Mouse (Mus musculus): ENCODE results near the gene Lrrfip1. TPM values are rescaled to one million over a fixed set of nuclear protein-coding genes. Genes with fewer than 3 reads are reported as not detected.

Lrrfip1 gene
- polyA plus RNA-seq, 1 experiment from 2014 or later = 26.2 TPM

DNA sequence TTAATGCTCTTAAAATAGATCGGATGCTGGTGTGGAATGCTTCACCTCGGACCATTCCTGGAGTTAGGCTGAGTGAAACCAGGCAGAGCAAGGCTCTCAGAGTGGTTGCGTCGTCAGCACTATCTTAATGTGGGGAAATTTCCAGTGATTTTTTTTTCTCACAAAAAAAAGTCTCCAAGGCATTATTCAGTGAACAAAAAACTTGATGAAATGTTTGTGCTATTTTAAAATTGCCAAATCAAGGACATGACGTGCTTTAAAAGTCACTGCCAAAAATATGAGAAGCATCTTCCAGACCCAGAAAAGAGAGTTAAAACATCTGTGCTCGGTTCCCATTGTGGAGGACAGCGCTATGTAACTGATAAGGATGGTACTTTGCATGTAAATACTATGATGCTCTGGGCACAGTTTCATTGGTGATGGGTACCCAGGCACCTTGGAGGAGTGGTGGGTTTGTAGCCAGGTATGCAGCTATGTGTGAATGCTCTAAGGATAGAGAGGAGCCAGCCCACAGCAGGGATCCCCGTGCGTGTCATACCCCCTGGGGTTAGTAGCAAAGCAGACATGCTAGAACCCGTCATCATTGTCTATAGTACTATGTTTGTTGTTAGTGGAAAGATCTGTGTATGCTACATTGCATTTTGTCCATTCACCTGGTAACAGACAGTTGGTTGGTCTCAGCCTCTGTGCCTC, 17.8 kb upstream of the Lrrfip1 start:
- no peak overlapping the region for H3K27ac ChIP-seq (replicated peaks; ENCODE audit: low read depth, low read length)

DNA sequence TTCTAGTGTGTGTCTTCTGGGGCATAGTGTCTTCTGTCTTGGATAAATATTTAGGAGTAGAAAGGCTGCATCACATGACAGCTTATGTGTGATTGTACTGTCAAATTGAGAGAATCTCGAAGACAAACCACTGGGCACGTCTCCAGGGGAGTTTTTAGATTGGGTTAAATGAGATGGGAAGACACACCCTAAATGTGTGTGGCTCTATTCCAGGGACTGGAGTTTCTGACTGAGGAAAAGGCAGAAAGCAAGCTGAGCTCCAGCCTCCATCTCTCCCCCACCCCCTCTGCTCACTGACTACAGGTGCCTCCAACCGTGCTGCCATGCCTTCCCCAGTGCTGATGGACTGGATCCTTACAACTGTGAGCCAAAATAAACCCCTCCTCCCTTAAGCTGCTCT, 17.2 kb upstream of the Lrrfip1 start:
- no peak for ATAC-seq (ENCODE audit: insufficient number of reproducible peaks, low FRiP score, low TSS enrichment, low read depth)
- H3K27ac ChIP-seq (replicated peaks; ENCODE audit: low read depth, low read length) = no peak overlapping the region
- 79% methylated on average over 3 of the region's 3 CpGs for WGBS
- DNase-seq (ENCODE audit: low spot score) = no peak
- no peaks in the 10 kb centered on the region for H3K36me3 ChIP-seq (ENCODE audit: control insufficient read depth, insufficient read depth, low read length)
- H3K4me3 ChIP-seq (ENCODE audit: low read depth, low read length) = no peak overlapping the region
- no peaks in the 10 kb centered on the region for H3K4me1 ChIP-seq (ENCODE audit: control insufficient read depth, insufficient read depth, low read length)
- H3K9ac ChIP-seq (ENCODE audit: low read length) = no peak overlapping the region
- H3K9me3 ChIP-seq (ENCODE audit: control insufficient read depth, low read length) = no peaks in the 10 kb centered on the region
- H3K4me2 ChIP-seq (ENCODE audit: low read depth, severe bottlenecking) = no peak overlapping the region
- H3K27me3 ChIP-seq (ENCODE audit: control insufficient read depth, insufficient read depth, low read length) = no peaks in the 10 kb centered on the region

More for the DNA sequence above, 17.8 kb upstream of the Lrrfip1 start:
- H3K27me3 ChIP-seq (ENCODE audit: control insufficient read depth, insufficient read depth, low read length) = no peaks in the 10 kb centered on the region
- DNase-seq (ENCODE audit: low spot score) (no peak), ATAC-seq (ENCODE audit: insufficient number of reproducible peaks, low FRiP score, low TSS enrichment, low read depth) (no peak)
- H3K4me2 ChIP-seq (ENCODE audit: low read depth, severe bottlenecking) = no peak overlapping the region
- H3K4me1 ChIP-seq (ENCODE audit: control insufficient read depth, insufficient read depth, low read length) = no peaks in the 10 kb centered on the region
- no peak overlapping the region for H3K4me3 ChIP-seq (ENCODE audit: low read depth, low read length)
- H3K9me3 ChIP-seq (ENCODE audit: control insufficient read depth, low read length) = no peaks in the 10 kb centered on the region
- no peaks in the 10 kb centered on the region for H3K36me3 ChIP-seq (ENCODE audit: control insufficient read depth, insufficient read depth, low read length)
- WGBS = 75% methylated on average over 10 of the region's 10 CpGs
- no peak overlapping the region for H3K9ac ChIP-seq (ENCODE audit: low read length)

DNA sequence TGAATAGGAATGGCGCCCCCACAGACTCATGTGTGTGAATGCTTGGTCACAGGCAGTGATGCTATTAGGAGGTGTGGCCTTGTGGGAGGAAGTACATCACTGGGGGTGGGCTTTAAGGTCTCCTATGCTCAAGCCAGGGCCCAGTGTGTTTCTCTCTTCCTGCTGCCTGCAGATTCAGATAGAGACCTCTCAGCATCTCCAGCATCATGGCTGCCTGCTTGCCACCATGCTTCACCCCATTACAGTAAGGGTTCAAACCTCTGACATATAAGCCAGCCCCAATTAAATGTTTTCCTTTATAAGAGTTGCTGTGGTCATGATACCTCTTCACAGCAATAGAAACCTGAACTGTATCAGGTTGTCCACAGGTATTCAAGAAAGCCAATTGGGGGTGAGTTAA, 2.6 kb upstream of the Lrrfip1 start:
- ATAC-seq (ENCODE audit: insufficient number of reproducible peaks, low FRiP score, low TSS enrichment, low read depth) (no peak), DNase-seq (ENCODE audit: low spot score) (no peak)
- Histone ChIP-seq H3K4me2 (ENCODE audit: low read depth, severe bottlenecking) (no peak overlapping the region), H3K4me1 (ENCODE audit: control insufficient read depth, insufficient read depth, low read length) (peaks cover 8% of the 10 kb centered on the region), H3K9me3 (ENCODE audit: control insufficient read depth, low read length) (no peaks in the 10 kb centered on the region), H3K27ac (replicated peaks; ENCODE audit: low read depth, low read length) (no peak overlapping the region), H3K36me3 (ENCODE audit: control insufficient read depth, insufficient read depth, low read length) (no peaks in the 10 kb centered on the region), H3K9ac (ENCODE audit: low read length) (no peak overlapping the region), H3K4me3 (ENCODE audit: low read depth, low read length) (no peak overlapping the region), H3K27me3 (ENCODE audit: control insufficient read depth, insufficient read depth, low read length) (no peaks in the 10 kb centered on the region)
- 87% methylated on average over 1 of the region's 1 CpGs for WGBS

DNA sequence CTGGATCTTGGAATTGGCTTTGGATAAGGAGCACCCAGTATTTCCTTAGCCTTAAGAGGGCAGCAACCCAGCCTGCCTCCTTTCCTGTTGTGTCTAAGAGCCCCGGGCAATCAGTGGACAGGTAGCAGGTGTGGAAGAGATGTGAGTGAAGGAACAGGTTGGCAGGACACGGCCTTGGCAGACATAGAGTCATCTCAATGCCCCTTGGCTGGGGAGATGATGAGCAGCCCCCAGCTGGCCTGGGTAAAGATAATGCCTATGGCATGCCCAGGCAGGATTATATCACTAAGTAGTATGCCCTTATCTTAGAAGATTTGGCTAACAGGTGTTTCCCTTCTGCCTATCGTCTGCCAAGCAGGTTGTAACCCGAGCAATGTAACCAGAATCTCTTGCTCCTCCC, 1.4 kb upstream of the Lrrfip1 start:
- Histone ChIP-seq H3K9me3 (ENCODE audit: control insufficient read depth, low read length) (no peaks in the 10 kb centered on the region), H3K36me3 (ENCODE audit: control insufficient read depth, insufficient read depth, low read length) (no peaks in the 10 kb centered on the region), H3K4me3 (ENCODE audit: low read depth, low read length) (no peak overlapping the region), H3K27me3 (ENCODE audit: control insufficient read depth, insufficient read depth, low read length) (no peaks in the 10 kb centered on the region), H3K4me1 (ENCODE audit: control insufficient read depth, insufficient read depth, low read length) (peaks cover 8% of the 10 kb centered on the region), H3K9ac (ENCODE audit: low read length) (no peak overlapping the region), H3K27ac (replicated peaks; ENCODE audit: low read depth, low read length) (no peak overlapping the region), H3K4me2 (ENCODE audit: low read depth, severe bottlenecking) (no peak overlapping the region)
- ATAC-seq (ENCODE audit: insufficient number of reproducible peaks, low FRiP score, low TSS enrichment, low read depth) (no peak), DNase-seq (ENCODE audit: low spot score) (no peak)
- 62% methylated on average over 4 of the region's 4 CpGs for WGBS

DNA sequence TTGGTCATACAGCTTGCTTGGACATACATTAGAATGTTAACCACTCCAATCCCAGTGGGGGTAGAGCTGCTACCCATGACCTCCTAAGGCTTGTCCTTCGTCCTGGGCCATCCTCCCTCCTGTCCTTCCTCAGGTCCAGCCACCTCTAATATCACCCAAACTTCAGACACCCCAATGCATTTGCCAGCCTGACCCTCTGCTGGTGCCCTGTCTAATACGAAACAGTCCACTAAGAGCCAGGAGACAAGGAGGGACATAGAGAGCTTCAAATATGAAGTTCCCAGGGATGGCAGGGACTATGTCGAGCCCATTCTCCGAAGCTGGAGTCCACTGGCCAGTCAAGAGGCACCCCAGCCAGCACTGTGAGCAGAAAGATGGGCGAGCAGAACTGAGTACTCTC, 896 bp upstream of the Lrrfip1 start:
- Histone ChIP-seq H3K4me3 (ENCODE audit: low read depth, low read length) (no peak overlapping the region), H3K27me3 (ENCODE audit: control insufficient read depth, insufficient read depth, low read length) (no peaks in the 10 kb centered on the region), H3K4me2 (ENCODE audit: low read depth, severe bottlenecking) (no peak overlapping the region), H3K9ac (ENCODE audit: low read length) (no peak overlapping the region), H3K9me3 (ENCODE audit: control insufficient read depth, low read length) (no peaks in the 10 kb centered on the region), H3K27ac (replicated peaks; ENCODE audit: low read depth, low read length) (no peak overlapping the region), H3K4me1 (ENCODE audit: control insufficient read depth, insufficient read depth, low read length) (peaks cover 8% of the 10 kb centered on the region), H3K36me3 (ENCODE audit: control insufficient read depth, insufficient read depth, low read length) (no peaks in the 10 kb centered on the region)
- ATAC-seq (ENCODE audit: insufficient number of reproducible peaks, low FRiP score, low TSS enrichment, low read depth) (no peak), DNase-seq (ENCODE audit: low spot score) (no peak)
- WGBS = 83% methylated on average over 5 of the region's 5 CpGs

DNA sequence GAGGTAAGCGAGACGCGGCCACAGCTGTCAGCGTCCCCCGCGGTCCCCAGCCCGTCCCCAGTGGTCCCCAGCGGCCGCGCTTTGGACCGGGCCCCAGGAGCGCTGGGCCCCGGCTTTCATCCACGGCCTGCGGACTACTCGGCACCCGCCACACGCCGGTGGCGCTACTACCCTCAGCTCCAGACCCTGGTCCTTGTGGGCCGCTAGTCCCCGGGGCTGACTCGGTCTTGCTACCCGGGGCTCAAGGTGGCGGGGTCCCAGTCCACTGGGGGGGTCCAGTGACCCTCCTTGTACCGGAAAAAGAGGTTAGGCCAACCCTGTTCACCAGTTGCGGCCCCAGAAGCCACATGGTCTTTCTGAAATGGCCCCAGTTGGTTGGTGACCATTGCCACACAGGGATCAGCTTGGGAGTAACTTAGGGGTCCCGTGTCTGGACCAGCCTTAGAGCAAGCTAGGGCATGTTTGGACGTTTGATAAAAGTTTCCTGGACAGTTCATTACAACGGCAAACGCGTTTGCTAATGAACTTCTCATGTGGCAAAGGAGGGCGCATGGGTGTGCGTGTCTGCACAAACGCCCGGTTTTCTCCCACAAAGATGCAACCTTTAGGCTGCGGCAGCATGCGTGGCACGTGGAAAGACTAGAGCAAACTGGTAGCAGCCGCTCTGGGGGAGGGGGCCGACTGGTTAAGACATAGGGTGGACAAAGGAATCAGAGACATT, 514 bp downstream of the Lrrfip1 start:
- DNase-seq (ENCODE audit: low spot score) = peak; percentile 58
- WGBS = 4% methylated on average over 41 of the region's 41 CpGs

DNA sequence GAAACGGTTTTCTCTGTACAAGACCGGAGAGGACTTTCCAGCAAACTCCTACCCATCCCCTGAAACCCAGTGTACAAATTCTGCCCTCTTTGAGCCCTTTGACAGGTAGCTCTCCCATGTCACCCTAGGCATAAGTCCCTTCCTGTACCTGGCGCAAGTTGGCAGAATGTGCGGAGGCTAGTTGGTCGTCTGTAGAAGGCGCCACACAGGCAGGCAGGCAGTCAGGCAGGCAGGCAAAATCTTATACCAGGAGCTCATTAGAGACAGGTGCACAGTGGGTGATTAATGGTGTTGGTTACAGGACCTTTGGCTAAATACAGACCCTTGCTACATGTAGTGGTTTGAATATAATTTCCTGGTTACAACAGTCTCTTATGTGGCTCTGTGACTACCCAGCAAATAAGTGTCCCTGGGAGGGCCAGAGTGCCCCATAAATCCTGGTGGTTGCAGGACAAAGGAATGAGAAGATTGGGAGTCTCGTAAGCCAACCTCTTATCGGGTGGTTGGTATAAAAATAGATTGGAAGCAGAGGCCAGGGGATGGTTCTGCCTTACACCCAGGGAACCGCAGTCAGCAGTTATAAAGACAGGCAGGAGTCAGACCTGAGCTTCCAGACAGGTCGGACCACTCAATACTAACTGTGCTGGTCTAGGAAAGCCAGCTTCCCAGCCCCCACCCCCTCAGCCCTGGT, 1.5 kb downstream of the Lrrfip1 start:
- Histone ChIP-seq H3K36me3 (ENCODE audit: control insufficient read depth, insufficient read depth, low read length) (no peaks in the 10 kb centered on the region), H3K9me3 (ENCODE audit: control insufficient read depth, low read length) (no peaks in the 10 kb centered on the region), H3K4me3 (ENCODE audit: low read depth, low read length) (no peak overlapping the region), H3K4me1 (ENCODE audit: control insufficient read depth, insufficient read depth, low read length) (peaks cover 8% of the 10 kb centered on the region), H3K27ac (replicated peaks; ENCODE audit: low read depth, low read length) (no peak overlapping the region), H3K9ac (ENCODE audit: low read length) (no peak overlapping the region), H3K4me2 (ENCODE audit: low read depth, severe bottlenecking) (peak overlapping the region; percentile 98), H3K27me3 (ENCODE audit: control insufficient read depth, insufficient read depth, low read length) (no peaks in the 10 kb centered on the region)
- no peak for DNase-seq (ENCODE audit: low spot score)
- 64% methylated on average over 10 of the region's 10 CpGs for WGBS
- no peak for ATAC-seq (ENCODE audit: insufficient number of reproducible peaks, low FRiP score, low TSS enrichment, low read depth)

More for the DNA sequence above, 514 bp downstream of the Lrrfip1 start:
- ATAC-seq (ENCODE audit: insufficient number of reproducible peaks, low FRiP score, low TSS enrichment, low read depth) = peak; percentile 63
- Histone ChIP-seq H3K4me1 (ENCODE audit: control insufficient read depth, insufficient read depth, low read length) (peaks cover 8% of the 10 kb centered on the region), H3K9ac (ENCODE audit: low read length) (peak overlapping the region; percentile 83), H3K36me3 (ENCODE audit: control insufficient read depth, insufficient read depth, low read length) (no peaks in the 10 kb centered on the region), H3K9me3 (ENCODE audit: control insufficient read depth, low read length) (no peaks in the 10 kb centered on the region), H3K27ac (replicated peaks; ENCODE audit: low read depth, low read length) (no peak overlapping the region), H3K4me2 (ENCODE audit: low read depth, severe bottlenecking) (peak overlapping the region; percentile 98), H3K27me3 (ENCODE audit: control insufficient read depth, insufficient read depth, low read length) (no peaks in the 10 kb centered on the region), H3K4me3 (ENCODE audit: low read depth, low read length) (peak overlapping the region; percentile 77)

DNA sequence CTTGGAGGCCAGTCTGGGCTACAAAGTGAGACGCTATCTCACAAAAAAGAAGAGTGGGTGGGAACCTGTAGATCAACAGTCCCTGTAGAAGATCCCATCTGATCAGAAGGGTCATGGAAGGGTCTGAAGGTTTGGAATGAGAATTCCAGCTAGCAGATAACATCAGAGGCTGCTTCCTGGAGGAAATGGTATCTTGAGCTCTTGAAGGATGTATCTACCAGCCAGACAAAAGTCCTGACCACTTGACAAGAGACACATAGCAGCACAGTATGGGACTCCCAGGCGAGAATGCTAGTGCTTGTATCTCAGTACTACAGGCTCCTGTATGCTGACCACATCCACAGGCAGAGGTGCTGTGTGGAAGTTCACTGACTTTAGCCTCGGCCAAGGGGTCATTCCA, 2.6 kb downstream of the Lrrfip1 start:
- no peak overlapping the region for H3K27ac ChIP-seq (replicated peaks; ENCODE audit: low read depth, low read length)
- H3K27me3 ChIP-seq (ENCODE audit: control insufficient read depth, insufficient read depth, low read length) = no peaks in the 10 kb centered on the region
- H3K4me1 ChIP-seq (ENCODE audit: control insufficient read depth, insufficient read depth, low read length) = peaks cover 8% of the 10 kb centered on the region
- no peaks in the 10 kb centered on the region for H3K9me3 ChIP-seq (ENCODE audit: control insufficient read depth, low read length)
- DNase-seq (ENCODE audit: low spot score) (no peak), ATAC-seq (ENCODE audit: insufficient number of reproducible peaks, low FRiP score, low TSS enrichment, low read depth) (no peak)
- no peak overlapping the region for H3K9ac ChIP-seq (ENCODE audit: low read length)
- no peak overlapping the region for H3K4me3 ChIP-seq (ENCODE audit: low read depth, low read length)
- H3K4me2 ChIP-seq (ENCODE audit: low read depth, severe bottlenecking) = no peak overlapping the region
- 82% methylated on average over 3 of the region's 3 CpGs for WGBS
- no peaks in the 10 kb centered on the region for H3K36me3 ChIP-seq (ENCODE audit: control insufficient read depth, insufficient read depth, low read length)
